Mouse (Mus musculus) adrenal gland, adult 18-20 months (tissue): ENCODE data around the gene Spaca7. TPM values are rescaled to one million over a fixed set of nuclear protein-coding genes. Genes with fewer than 3 reads are reported as not detected.
"Not testable (repeated sequence)": the region's sequence is repeated elsewhere in the genome, so short reads cannot be mapped to it uniquely, and the experiment has no call there.

Experiments
- DNase-seq, 2 experiments: peaks; one replicate each; pipeline ENCODE4 v3.0.0; 2021 to 2022; ENCODE audit warnings: low spot score in 2 of 2
- total RNA-seq, 2 experiments: library from RNA; stranded (reverse); gene quantifications; 1 replicate in 1 of 2; 2 replicates in 1 of 2; pipeline ENCODE4 v1.2.3; 2021

Gene Spaca7
- total RNA-seq, 2 experiments from 2014 or later, result not detected

GRCm38 (mm10) chr8:12608810-12609209 is 36.0 kb downstream of the Spaca7 start:
- DNase-seq, result no peak

GRCm38 (mm10) chr8:12609752-12610449 is 37.1 kb downstream of the Spaca7 start:
- no peak for DNase-seq

DNA sequence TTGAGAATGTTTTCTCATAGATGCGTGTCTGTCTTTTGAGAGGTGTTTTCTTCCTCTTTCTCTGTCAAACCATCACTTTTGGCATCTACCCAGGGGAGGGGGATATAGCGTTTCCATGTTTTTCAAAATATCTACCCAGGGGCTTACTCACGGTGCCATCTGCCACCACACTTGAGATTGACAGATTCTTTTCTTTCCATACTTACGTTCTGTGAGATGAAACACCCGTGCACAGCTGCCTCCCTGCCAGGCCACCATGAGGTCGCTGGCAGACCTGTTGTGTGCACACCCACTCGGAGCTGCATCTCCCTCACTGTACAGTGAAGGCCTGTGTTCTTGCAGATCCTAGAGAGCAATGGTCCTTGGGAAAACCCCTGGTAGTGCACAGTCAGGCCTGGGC is 40.4 kb downstream of the Spaca7 start:
- DNase-seq, result no peak

- DNase-seq, result not testable (repeated sequence)
These were observed 44.5 kb downstream of the Spaca7 start for GRCm38 (mm10) chr8:12617369-12617768.

- DNase-seq, result no peak
These were observed 48.9 kb downstream of the Spaca7 start for GRCm38 (mm10) chr8:12621550-12622222.

GRCm38 (mm10) chr8:12625890-12626289 is 53.1 kb downstream of the Spaca7 start:
- no peak for DNase-seq

DNA sequence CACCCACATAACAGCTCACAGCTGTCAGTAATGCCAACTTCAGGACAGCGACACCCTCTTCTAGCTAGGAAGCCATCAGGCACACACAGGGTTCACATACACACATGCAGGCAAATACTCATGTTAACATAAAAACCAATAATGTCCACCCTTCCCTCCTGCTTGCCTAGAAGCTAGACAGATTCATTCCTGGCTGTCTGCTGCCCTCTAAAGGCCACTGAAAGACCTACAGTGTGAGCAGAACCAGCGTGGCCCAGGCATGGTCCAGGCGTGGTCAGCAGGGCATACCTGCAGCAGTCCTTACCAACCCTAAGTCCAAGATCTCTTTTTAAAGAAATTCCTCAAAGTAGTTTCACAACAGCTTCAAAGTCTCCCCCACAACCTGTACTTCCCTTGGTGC is 56.2 kb downstream of the Spaca7 start:
- DNase-seq, result peak; percentile 37 to 38

DNA sequence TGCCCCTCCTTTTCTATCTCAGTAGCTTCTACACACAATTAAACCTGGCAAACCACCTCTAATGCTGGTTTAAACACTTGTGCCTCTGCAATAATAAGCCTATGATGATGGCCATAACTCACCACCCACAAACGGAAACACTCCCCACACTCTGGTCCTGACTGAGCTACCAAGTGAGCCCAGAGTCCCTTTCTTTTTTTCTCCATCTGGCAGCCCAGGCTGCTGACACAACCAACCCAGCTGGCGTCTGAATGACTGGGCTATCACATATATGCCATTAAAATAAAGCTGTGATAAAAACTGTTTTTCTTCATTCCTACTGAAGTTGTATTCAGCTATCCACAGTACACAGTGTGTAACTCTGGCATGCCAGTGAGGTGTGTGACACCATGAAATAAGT is 62.5 kb downstream of the Spaca7 start:
- DNase-seq, result no peak

GRCm38 (mm10) chr8:12638446-12638845 is 65.6 kb downstream of the Spaca7 start:
- DNase-seq, result no peak

DNA sequence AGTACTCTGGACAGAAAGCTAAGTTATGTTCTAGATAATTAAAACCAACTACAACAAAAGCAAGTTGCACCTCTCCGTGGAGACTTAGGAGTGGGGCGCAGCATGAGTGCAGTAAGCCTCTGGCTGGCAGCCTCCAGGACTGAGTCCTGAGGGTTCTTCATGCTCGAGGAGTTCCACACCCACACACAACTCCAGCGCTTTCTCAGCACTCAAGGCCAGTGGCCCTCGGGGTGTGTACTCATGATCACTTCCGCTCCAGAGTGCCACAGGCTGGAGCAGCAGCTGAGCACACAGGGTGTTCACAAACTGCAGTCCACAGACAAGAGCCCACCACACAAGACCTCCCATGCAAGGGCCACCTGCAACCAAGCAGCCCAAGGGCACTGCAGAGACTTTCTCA is 68.7 kb downstream of the Spaca7 start:
- no peak for DNase-seq

GRCm38 (mm10) chr8:12644341-12644740 is 71.5 kb downstream of the Spaca7 start:
- no peak for DNase-seq

DNA sequence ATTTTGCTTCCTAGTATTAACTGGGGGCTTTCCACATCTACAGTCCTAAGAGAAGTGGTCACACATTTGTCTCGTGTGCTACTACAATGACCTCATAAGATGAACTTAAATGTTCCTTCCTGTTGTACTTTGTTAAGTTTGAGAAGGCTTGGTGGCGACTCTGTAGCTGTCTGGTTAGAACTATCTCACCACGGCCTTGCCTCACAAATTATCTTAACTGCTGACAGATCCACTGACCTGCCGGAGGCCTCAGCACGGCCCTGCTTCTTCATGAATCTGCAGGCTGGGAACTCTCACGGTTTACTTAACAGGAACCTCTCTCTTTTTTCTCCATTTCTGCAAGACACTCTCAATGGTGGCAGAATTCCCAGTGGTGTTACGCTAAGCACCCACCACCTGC is 72.1 kb downstream of the Spaca7 start:
- no peak for DNase-seq

DNA sequence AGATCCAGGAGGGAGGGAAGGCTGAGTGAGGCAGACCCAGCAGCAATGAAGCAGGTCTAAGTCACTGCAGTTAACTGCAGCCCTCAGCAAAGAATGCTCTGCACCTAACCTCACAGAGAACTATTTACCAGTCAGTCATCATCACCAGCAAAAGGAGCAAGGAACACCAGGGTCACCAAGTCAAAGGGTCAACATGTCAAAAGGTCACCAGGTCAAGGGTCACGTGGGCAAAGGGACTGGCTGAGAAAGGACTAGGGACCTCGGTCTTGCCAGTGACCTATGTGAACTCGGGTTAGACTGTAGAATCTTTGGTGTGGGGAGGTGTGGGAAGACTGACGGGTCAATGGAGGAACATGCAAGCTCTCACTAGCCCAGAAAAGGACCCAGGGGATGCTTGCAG is 73.7 kb downstream of the Spaca7 start:
- DNase-seq, result no peak

- no peak for DNase-seq
These were observed 76.1 kb downstream of the Spaca7 start for GRCm38 (mm10) chr8:12648951-12649350.

Other genes with a start within 250 kb of the Spaca7 start
- not detected for gene Sox1, start 177.7 kb upstream of the Spaca7 start, total RNA-seq
- 10 to 100 TPM; 27.5 to 33.8 TPM for gene Tubgcp3, start 99.2 kb downstream of the Spaca7 start, total RNA-seq
- gene Atp11a, start 184.0 kb downstream of the Spaca7 start, total RNA-seq, result 100 to 1,000 TPM; 123 to 129 TPM